Mouse (Mus musculus): ENCODE results near the gene Fam173a.

Gene Fam173a

GRCm38 (mm10) chr17:25828712-25829557 is 36.2 kb upstream of the Fam173a start, which contains the start of gene Jmjd8:
Jmjd8 (plus strand) TSS chr17:25828867.
- CTCF ChIA-PET = interaction anchor here (0.7 kb wide), 1 partner anchor 21 kb away, joined by 3 read pairs; no protein-coding TSS in a partner anchor

DNA sequence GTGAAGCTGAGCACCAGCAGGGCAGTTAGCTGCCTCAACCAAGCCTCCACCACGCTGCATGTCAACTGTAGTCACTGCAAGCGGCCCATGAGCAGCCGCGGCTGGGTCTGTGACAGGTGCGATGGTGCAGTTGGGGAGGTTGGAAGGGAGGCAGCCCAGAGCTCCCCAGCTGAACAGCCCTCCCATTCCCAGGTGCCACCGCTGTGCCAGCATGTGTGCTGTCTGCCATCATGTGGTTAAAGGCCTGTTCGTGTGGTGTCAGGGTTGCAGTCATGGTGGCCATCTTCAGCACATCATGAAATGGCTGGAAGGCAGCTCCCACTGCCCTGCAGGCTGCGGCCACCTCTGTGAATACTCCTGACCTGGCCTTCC is 35.5 kb upstream of the Fam173a start:
- CTCF ChIA-PET = interaction anchor here (0.7 kb wide), 1 partner anchor 21 kb away, joined by 3 read pairs; no protein-coding TSS in a partner anchor

- CTCF ChIA-PET = interaction anchor here (0.7 kb wide), 1 partner anchor 20 kb away, joined by 3 read pairs; no protein-coding TSS in a partner anchor
Observed at GRCm38 (mm10) chr17:25827546-25828222, 35.0 kb upstream of the Fam173a start.

DNA sequence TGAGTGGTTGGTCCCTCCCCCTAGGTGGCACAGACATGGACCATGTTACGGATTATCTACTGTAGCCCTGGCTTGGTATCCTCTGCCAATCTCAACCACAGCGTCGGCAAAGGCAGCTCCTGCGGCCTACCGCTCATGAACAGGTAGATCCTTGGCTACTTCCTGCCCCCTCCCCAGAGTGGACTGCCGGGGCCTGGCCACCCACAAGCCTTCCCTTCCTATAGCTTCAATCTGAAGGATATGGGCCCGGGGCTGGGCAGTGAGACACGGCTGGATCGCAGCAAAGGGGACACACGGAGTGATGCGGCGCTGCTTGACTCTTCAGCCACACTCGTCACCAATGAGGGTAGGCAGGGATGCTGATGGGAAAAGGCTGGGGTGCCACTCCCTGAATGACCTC is 34.3 kb upstream of the Fam173a start:
- CTCF ChIA-PET = no interaction called here

- CTCF ChIA-PET = no interaction called here
Observed at GRCm38 (mm10) chr17:25825984-25826570, 33.4 kb upstream of the Fam173a start.

- CTCF ChIA-PET = no interaction called here
Observed at GRCm38 (mm10) chr17:25825311-25825710, 32.6 kb upstream of the Fam173a start.

DNA sequence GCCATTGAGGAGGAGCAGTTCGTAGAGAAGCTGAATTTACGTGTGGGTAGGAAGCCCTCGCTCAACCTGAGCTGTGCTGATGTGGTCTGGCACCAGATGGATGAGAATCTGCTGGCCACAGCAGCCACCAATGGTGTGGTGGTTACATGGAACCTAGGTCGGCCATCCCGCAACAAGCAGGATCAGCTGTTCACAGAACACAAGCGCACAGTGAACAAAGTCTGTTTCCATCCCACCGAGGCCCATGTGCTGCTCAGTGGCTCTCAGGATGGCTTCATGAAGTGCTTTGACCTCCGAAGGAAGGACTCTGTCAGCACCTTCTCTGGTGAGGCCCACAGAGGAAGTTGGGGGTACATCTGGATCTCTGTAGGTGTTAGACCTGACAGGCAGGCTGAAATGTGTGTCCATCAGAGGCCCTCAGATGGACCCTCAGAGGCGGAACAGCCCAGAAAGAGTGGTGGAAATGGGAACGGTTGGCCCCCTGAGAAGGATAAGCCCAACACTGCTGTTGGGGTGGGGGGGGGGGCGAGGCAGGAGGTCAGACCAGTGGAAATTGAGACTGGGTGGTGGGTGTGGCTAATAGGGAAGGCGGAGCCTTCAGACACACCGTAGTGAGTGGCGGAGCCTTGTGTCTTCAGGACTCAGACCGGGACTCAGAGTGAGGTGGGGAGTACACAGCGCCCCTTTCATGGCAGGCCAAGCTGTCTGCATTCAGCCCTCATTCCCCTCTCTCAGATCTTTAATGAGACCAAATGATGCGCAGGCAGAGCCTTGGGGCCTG is 31.9 kb upstream of the Fam173a start:
- CTCF ChIA-PET = no interaction called here

DNA sequence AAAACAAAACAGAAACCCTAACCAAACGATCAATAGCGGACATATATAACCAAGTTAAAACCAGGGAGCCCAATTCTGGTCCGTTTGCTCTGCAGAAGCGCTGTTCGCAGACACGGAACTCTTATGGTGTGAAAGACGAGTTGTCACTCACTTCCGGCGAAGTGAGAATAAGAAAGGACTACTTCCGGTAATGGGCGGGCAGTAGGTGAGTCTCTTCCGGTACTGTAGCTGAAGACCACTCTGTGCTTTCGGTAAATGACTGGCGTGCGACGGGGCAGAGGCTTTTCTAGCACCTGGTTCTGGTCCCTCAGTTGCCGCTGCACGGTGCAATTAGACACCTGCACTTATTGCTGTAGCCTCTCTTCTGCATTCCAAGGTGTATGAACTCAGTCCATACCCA is 30.8 kb upstream of the Fam173a start, which contains the start of gene Wdr24:
Wdr24 (plus strand) TSS at position 176 of the 400 bp plus-strand sequence.
- CTCF ChIA-PET = interaction anchor here (0.6 kb wide), 1 partner anchor 20 kb away, joined by 17 read pairs; no protein-coding TSS in a partner anchor

GRCm38 (mm10) chr17:25818851-25819780 is 26.4 kb upstream of the Fam173a start:
- CTCF ChIA-PET = no interaction called here

DNA sequence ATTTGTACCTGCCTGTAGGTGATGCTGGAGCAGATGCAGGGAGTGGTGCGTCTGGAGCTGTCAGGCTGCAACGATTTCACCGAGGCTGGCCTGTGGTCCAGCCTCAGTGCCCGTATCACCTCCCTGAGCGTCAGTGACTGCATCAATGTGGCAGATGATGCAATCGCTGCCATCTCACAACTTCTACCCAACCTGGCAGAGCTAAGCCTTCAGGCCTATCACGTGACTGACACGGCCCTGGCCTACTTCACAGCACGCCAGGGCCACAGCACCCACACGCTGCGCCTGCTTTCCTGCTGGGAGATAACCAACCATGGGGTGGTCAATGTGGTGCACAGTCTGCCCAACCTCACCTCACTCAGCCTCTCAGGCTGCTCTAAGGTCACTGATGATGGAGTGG is 25.0 kb upstream of the Fam173a start:
- CTCF ChIA-PET = no interaction called here

GRCm38 (mm10) chr17:25813471-25813870 is 20.8 kb upstream of the Fam173a start:
- CTCF ChIA-PET = no interaction called here

- CTCF ChIA-PET = no interaction called here
Observed at GRCm38 (mm10) chr17:25810890-25811289, 18.2 kb upstream of the Fam173a start.

- CTCF ChIA-PET = no interaction called here
Observed at GRCm38 (mm10) chr17:25809606-25810340, 17.1 kb upstream of the Fam173a start.

DNA sequence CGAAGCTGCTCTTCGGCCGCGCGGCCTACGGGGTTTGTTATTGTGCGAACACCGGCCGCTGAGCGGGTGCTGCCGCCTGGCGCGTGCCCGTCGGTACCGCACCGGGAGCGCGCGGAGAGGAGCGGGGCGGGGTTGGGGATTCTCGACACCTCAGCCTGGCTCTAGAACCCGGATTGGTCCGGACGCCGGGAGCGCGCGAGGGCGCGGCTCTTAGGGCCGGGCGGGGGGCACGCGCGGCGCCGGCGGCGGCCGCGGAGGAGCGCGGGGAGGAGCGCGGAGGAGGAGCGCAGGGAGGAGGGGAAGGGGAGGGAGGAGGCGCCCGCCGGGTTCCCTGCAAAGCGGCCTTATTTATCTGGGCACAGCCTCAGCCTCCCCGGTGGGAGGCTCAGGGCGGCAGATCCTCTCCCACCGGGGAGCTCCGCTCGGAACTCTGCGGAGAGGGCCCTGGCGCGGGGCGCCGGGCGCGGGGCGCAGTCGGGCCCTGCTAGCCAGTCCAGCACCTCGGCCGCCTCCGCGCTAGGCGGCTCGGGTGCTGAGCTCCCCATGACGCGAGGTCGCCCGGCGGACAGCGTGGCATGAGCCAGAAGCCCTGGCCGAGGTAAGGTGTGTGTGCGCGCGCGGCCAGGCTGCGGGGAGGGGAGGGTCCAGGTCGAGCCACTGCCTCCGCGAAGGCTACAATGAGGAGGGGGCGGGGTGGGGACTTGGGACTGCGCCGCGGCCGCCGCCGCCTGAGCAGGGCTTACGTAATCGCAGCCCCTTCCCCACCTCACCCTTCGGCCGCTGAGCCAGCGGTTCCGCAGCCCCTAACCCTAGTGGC is 16.3 kb upstream of the Fam173a start, which contains the start of gene Fbxl16:
Fbxl16 (plus strand) TSS at position 297 of the 817 bp plus-strand sequence.
- CTCF ChIA-PET = no interaction called here

DNA sequence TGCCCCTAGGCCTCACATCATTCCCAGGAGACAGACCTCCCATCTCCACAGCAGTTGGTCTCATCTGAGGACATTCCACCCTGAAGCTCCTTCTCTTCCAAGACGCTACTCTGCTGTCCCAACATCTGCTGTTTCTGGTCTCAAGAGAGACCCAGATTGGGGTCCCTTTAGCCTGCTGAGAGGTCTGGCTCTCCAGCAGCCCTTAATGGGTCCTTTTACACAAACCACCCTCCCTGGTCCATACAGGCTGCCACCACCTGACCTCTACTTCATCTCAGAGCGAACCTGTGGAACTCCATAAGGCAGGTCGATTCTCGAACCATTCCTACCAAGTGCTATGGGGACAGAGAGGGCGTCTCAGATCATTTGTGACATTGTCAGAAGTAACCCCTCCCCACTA is 15.3 kb upstream of the Fam173a start:
- CTCF ChIA-PET = no interaction called here

GRCm38 (mm10) chr17:25807452-25807851 is 14.8 kb upstream of the Fam173a start:
- CTCF ChIA-PET = interaction anchor here (0.6 to 0.9 kb wide), 2 partner anchors 15 to 21 kb away, joined by 3 to 4 read pairs; no protein-coding TSS in a partner anchor

DNA sequence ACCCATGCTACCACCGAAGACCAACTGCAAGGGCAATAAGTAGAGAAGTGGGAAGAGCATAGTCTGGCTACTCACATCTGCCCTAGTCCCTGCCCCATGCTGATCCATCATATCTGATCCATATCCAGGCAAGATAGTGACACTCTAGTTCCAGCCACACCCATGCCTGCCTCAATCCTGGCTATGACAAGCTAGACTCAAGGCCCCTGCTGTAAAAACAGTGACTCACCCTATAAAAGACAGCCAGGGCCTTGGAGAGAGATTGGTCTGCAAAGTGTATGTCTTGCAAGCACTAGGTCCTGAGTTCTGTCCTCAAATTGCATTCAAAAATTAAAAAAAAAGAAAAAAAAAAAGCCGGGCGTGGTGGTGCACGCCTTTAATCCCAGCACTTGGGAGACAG is 13.8 kb upstream of the Fam173a start:
- CTCF ChIA-PET = no interaction called here

- CTCF ChIA-PET = interaction anchor here (0.6 to 1.0 kb wide), 2 partner anchors 20 to 24 kb away, joined by 4 to 17 read pairs; partner anchors contain the start of gene Wdr24
Observed at GRCm38 (mm10) chr17:25802825-25803517, 10.3 kb upstream of the Fam173a start.
